Mouse (Mus musculus): Measurements from ENCODE around the gene Fancc.

The Fancc gene

GRCm38 (mm10) chr13:63496646-63497582 is at the start of gene Fancc:
Gene Fancc, minus strand, starts transcription at chr13:63497278.
- DNase-seq (ENCODE audit: low spot score), result no peak

- no peak for DNase-seq (ENCODE audit: low spot score)
Observed at GRCm38 (mm10) chr13:63545291-63545690, 48.2 kb upstream of the Fancc start.

- no peak for DNase-seq (ENCODE audit: low spot score)
Observed at GRCm38 (mm10) chr13:63544967-63545253, 47.8 kb upstream of the Fancc start.

DNA sequence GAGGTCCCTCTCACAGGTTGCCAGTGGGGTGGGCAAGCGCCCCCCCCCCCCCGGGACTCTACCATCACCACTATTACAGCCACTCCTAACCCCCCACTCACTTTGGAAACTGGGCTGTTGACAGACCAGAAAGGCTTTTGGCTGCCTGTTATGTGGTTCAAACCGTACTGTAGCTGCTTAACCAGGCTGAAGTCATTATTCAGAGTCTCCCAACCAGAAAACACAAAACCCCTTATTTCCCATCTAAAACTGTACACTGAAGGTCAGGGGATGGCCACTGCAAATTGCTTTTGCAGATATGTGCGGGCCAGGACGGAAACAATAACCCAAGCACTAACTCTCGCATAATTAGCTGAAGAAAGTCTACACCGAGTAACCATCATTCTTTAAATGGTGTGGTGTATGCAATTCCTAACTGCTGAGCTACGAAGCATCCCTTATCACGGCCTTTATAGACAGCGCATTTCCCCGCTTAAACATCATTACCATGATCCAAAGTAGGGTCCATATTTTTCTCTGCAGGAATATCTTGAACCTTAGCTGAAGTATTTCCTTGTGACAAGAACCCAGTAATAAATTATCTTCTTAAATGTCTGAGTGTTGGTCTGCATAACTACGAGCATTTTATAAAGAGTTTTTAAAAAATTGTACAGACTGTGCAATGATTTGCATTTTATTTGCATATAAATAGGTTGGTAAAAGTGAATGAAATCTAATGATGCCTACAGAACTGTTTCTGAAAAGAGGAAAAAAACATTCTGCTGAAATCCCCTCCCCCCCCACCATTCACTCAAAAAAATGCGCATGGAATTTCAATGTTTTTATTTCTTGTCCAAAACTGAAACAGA is 47.3 kb upstream of the Fancc start:
- DNase-seq (ENCODE audit: low spot score), result no peak

DNA sequence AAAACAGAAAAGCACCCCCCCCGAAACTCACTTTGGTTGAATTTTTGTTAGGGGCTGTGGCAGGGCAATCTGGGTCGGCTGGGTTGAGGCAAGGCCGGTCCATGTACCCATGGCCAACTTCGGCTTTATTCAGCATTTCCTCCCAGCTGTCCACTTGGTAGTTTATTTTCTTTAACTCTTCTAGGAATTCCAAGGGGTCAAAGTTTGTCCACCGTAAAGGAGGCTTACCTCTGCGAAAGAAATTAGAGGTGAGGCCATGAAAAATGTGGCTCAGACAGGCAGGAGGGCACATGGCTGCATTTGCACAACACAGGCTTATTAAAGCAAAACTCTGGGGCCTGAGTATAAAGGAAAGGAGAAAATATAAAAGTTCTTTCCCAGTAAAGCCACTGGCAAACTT is 46.4 kb upstream of the Fancc start:
- DNase-seq (ENCODE audit: low spot score), result no peak

DNA sequence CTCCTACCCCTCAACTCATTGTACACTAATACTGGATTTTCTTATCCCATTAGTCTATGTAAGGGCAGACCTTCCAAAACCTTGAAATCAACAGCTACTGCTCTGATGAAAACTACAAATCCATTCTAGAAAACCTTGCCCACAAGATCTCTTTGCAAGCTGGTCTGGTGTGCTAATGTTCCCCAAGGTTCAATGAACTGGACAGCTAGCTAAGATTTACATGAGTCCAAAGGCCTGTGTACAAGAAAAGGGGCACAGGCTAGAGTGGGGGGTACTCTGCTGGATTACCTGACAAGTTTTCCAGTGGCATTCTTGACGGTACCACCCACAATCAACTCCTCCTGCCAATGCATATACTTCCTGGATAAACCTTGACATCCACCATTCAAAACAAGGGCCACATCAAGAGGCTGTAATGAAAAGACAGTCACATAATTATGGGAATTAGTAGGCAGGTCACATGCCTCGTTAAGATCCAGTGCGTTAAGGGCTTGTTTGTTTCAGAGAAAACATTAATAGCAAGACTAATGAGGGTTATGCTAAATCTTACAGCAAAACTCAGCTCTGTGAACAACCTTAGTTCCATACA is 45.8 kb upstream of the Fancc start:
- no peak for DNase-seq (ENCODE audit: low spot score)

- DNase-seq (ENCODE audit: low spot score), result no peak
Observed at GRCm38 (mm10) chr13:63541510-63541909, 44.4 kb upstream of the Fancc start.

GRCm38 (mm10) chr13:63540584-63540983 is 43.5 kb upstream of the Fancc start:
- DNase-seq (ENCODE audit: low spot score), result no peak

DNA sequence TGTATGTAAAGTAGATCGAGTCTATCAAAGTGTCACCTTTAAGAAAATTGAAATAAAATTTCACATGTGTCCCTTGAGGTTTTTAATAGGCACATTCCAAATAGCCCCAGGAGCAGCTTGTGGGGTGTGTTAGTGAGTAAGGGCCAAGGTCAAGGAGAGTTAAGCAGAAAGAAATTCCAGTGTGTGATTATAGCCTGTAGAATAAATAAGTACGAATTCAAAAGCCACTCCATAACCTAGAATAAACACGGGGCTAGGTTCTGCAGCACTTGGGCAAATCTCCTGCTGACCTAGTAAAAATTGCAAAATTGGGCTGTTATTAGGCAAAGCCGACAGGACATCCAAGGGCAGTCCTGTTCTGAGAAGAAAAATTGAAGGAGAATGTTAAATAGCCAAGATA is 37.9 kb upstream of the Fancc start:
- no peak for DNase-seq (ENCODE audit: low spot score)

DNA sequence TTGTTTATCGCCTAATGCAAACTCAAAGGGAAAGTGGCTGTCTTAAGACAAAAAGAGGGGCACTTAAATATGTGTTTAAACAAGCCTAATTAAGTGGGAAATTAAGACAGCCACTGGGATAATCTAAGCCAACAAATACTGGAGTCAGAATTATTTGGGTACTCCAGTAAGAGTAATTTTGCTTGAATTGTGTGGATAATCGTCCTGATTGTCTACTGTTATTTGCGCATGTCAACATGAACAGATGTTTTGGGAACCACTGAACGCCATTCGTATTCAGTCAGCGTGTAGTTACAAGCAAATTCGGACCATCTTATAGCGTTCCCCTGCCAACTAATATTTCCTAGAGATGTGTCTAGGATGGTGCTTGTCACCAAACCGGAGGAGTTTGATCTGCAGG is 33.8 kb upstream of the Fancc start:
- no peak for DNase-seq (ENCODE audit: low spot score)

GRCm38 (mm10) chr13:63530371-63530764 is 33.3 kb upstream of the Fancc start:
- DNase-seq (ENCODE audit: low spot score), result no peak

DNA sequence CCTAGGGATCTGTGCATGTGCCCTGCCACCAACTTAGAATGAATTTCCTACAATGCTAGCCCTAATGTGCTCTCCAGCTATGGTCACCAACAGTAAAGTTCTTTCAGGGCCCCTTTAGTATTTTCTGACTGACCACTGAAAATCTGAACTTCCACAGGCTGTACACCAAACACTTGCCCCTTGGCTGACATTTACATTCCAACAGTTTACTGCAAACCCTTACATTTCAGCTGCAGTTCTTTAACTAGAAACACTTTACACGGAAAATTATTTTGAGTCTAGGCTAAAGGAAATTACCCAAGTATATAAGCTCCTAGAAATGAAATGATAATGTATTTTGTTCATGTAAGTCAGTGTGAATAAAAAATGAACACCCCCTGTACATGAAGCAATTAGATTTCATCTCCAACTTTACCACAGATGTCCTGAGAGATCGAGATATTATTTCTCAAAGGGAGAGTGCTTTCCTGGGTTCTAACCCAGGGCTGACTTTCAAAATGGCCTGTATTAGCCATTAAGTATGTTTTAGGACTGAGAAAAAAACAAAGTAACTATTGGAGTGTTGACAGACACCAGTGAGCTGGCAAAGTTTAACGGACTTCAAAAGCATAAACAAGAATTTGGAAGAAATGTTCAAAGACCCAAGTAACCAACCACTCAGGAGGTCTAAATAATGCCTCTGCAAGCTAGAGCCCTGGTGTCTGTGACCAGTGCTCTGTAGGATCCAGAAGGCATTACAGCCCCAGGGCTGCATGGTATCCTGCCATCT is 32.7 kb upstream of the Fancc start:
- DNase-seq (ENCODE audit: low spot score), result no peak

DNA sequence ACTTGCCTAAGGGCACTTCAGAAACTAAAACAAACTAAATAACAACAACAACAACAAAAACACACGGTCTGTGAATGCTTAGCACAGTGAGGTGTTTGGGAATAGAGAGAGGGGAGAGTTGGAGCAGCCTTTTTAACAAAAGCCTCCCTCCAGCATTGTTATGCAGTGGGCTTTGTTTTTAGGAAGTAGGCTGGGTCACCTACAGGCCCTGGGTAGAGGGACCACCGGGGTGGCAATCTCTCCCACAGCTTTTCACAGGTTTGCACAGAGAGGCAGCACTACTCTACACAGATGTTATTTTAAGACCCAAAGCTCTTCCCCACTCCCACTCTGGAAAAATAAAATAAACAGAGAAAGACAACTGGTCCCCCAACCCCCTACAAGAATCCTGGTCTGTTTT is 31.8 kb upstream of the Fancc start:
- no peak for DNase-seq (ENCODE audit: low spot score)

GRCm38 (mm10) chr13:63528164-63528675 is 31.1 kb upstream of the Fancc start:
- DNase-seq (ENCODE audit: low spot score), result no peak

DNA sequence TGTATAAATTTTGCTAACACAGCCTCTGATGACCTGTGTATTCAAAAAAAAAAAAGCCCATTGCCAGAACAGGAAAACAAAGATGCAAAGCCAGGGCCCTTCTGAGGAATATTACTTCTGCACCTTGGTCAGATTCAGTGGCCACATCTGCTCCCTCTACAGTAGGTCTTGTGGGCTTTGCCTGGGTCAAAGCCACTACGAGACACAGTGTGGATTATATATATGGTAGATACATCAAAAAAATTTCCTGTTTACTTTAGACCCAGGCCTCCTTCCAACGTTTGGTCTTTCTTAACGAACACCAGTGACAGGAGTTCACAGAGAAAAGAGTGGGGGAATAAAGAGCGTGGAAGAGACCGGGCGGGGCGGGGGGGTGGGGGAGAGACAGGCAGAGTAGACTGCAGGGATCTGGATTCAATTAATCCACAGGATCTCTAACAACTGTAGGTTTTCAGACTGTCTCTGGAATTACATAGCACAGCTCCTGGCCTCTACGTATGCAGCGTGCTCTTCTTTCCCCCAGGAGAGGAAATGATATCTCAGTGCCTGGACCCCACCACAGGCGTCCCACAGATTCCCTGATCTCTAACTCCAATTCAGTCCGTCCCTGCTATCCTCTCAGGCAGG is 28.6 kb upstream of the Fancc start:
- no peak for DNase-seq (ENCODE audit: low spot score)

GRCm38 (mm10) chr13:63524608-63525570 is 27.8 kb upstream of the Fancc start:
- DNase-seq (ENCODE audit: low spot score), result no peak

GRCm38 (mm10) chr13:63524061-63524460 is 27.0 kb upstream of the Fancc start:
- DNase-seq (ENCODE audit: low spot score), result peak; percentile 34

DNA sequence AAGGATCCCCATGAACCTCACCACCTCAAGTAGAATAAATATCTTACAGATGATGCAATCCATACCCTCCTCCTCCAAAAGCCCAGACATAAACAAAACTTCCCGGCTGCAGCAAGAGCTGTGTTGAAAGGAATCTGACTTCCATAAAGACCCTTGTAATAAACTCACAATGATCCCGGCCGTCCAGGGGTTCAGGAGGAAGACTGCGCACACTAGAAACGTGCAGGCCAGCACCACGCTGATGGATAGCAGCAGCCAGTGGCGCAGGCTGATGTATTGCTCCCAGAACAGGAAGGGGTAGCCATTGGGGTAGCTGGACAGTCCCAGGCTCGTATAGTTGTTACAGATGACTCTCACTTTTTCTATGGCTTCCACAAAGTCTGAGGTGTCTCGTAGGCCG is 25.8 kb upstream of the Fancc start:
- DNase-seq (ENCODE audit: low spot score), result no peak

DNA sequence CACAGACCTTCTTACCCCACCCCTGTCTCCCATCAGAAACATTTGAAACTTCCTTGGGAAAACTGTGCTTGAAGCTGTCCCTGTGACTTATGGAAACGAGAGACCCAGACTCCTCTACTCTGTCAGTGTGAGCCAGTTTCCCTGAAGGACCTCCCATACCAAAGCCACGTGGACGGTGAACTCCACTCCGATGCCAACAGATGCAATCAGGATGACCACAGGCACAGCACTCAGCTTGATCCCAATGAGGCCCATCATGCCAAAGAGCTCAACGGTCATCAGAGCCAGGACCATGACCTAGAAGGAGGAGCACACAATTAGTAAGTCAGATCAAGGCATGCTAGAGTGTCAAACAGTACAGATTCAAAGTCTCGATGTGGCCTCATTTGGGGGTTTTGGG is 23.0 kb upstream of the Fancc start:
- DNase-seq (ENCODE audit: low spot score), result no peak

- no peak for DNase-seq (ENCODE audit: low spot score)
Observed at GRCm38 (mm10) chr13:63516535-63516934, 19.5 kb upstream of the Fancc start.

Measured in urinary bladder, postnatal 14 days (tissue).